ENCODE assay signal across 15 mouse cellular contexts in genomic region chr8:119606224-119606623, GRCm38 (mm10). TPM values are rescaled to one million over a fixed set of nuclear protein-coding genes. Genes with fewer than 3 reads are reported as not detected.
A peak's percentile ranks its signal among the peaks of the same experiment; 100 is the strongest.
DNase-seq lines count a peak whose midpoint lies in the region; ATAC-seq and TF ChIP-seq lines count a peak whose summit lies in the region.
"Had no signal": no experiment of that assay in that cellular context is flagged by ENCODE, and none has a peak within 500 bp of the region (broad histone marks: within the 10 kb centered on the region; RNA-seq: fewer than 3 reads in every experiment).

No protein-coding gene starts in this region.

- peaks cover 17% of the 10 kb centered on the region for H3K36me3 ChIP-seq in kidney, embryonic 15.5 days
- H3K36me3 ChIP-seq in thymus, adult 2 months (ENCODE audit: control insufficient read depth, insufficient read depth, low read length): peaks cover 6% of the 10 kb centered on the region
- H3K36me3 ChIP-seq in MEL (ENCODE audit: control insufficient read depth in 1 of 2, insufficient read depth in 2 of 2, low read length in 2 of 2): peaks cover 0 to 6% of the 10 kb centered on the region in 2 experiments; a peak in 1 of 4 replicates
- peaks cover 14% of the 10 kb centered on the region for H3K36me3 ChIP-seq in forebrain, embryonic 15.5 days

- 0 out of 2 replicates have a peak, but pooled peaks cover 6% of the 10 kb centered on the region for H3K9me3 ChIP-seq in kidney, embryonic 15.5 days (replicated peaks)
- H3K9me3 ChIP-seq in MEL (replicated peaks; ENCODE audit: insufficient read depth, low read length): no peaks in the 10 kb centered on the region
- no peaks in the 10 kb centered on the region for H3K9me3 ChIP-seq in forebrain, embryonic 15.5 days
- H3K9me3 ChIP-seq: limb, embryonic 15.5 days had no signal

- H3K27me3 ChIP-seq in kidney, embryonic 15.5 days: no peaks in the 10 kb centered on the region
- no peaks in the 10 kb centered on the region for H3K27me3 ChIP-seq in thymus, adult 2 months (ENCODE audit: control insufficient read depth, insufficient read depth, low read length)
- no peaks in the 10 kb centered on the region for H3K27me3 ChIP-seq in MEL (ENCODE audit: control insufficient read depth in 1 of 2, insufficient read depth in 2 of 2, low read length in 2 of 2)
- no peaks in the 10 kb centered on the region for H3K27me3 ChIP-seq in forebrain, embryonic 15.5 days
- H3K27me3 ChIP-seq: limb, embryonic 15.5 days had no signal

- ATAC-seq in kidney, embryonic 15.5 days (replicated peaks; ENCODE audit: low FRiP score): no peak
- ATAC-seq in forebrain, embryonic 15.5 days (replicated peaks): no peak

- H3K4me3 ChIP-seq in kidney, embryonic 15.5 days (replicated peaks): no peak overlapping the region
- H3K4me3 ChIP-seq in thymus, adult 2 months (ENCODE audit: control insufficient read depth, insufficient read depth, low read length): no peak overlapping the region
- H3K4me3 ChIP-seq in MEL (ENCODE audit: control insufficient read depth in 1 of 2, insufficient read depth in 1 of 2, low read depth in 2 of 2, low read length in 2 of 2): no peak overlapping the region
- H3K4me3 ChIP-seq in forebrain, embryonic 15.5 days: no peak overlapping the region
- H3K4me3 ChIP-seq: limb, embryonic 15.5 days had no signal

- H3K4me1 ChIP-seq in kidney, embryonic 15.5 days: peaks cover 14% of the 10 kb centered on the region
- peaks cover 13% of the 10 kb centered on the region for H3K4me1 ChIP-seq in thymus, adult 2 months (replicated peaks; ENCODE audit: control insufficient read depth, insufficient read depth, low read length)
- H3K4me1 ChIP-seq in MEL (ENCODE audit: control insufficient read depth in 1 of 2, insufficient read depth in 2 of 2, low read length in 2 of 2): peaks cover 2 to 18% of the 10 kb centered on the region in 2 experiments; a peak in 3 of 4 replicates
- peaks cover 15% of the 10 kb centered on the region for H3K4me1 ChIP-seq in forebrain, embryonic 15.5 days

- no peak overlapping the region for H3K4me2 ChIP-seq in kidney, embryonic 15.5 days
- no peak overlapping the region for H3K4me2 ChIP-seq in forebrain, embryonic 15.5 days (replicated peaks)
- H3K4me2 ChIP-seq: limb, embryonic 15.5 days had no signal

- DNase-seq in kidney, postnatal 14 days: peak; percentile 26
- peak; percentile 19 for DNase-seq in thymus, adult 2 months
- no peak for DNase-seq in thymus, postnatal 4 days
- DNase-seq in MEL (ENCODE audit: low read depth, low spot score): peak; percentile 65
- no peak for DNase-seq in right cerebral cortex, postnatal 14 days
- DNase-seq: adrenal gland, postnatal 25 days; cerebellum, adult 11 months; layer of hippocampus, postnatal 36 days had no signal

- WGBS in kidney, embryonic 15.5 days: 81% methylated on average over 2 of the region's 2 CpGs
- 88% methylated on average over 2 of the region's 2 CpGs for WGBS in thymus, adult 2 months
- WGBS in forebrain, embryonic 15.5 days: 85% methylated on average over 2 of the region's 2 CpGs

- no peak for TF ChIP-seq CTCF in thymus, adult 2 months (IDR thresholded peaks at IDR 0.05; ENCODE audit: borderline replicate concordance, control insufficient read depth, extremely low read depth, insufficient read depth, low read length, poor library complexity)
- TF ChIP-seq CTCF in MEL (IDR thresholded peaks at IDR 0.05 in 2 of 3, conservative IDR thresholded peaks at IDR 0.05 in 1 of 3; ENCODE audit: control insufficient read depth in 1 of 3, insufficient read depth in 1 of 3, low read depth in 2 of 3, low read length in 3 of 3, poor library complexity in 1 of 3, severe bottlenecking in 1 of 3): peak; percentile 33 to 55 (median 35); a peak in 4 of 6 replicates

- TF ChIP-seq POLR2A in thymus, adult 2 months (IDR thresholded peaks at IDR 0.05; ENCODE audit: control insufficient read depth, extremely low read depth, insufficient read depth, low read length, poor library complexity): no peak
- TF ChIP-seq POLR2A in MEL (IDR thresholded peaks at IDR 0.05; ENCODE audit: control insufficient read depth in 1 of 2, insufficient read depth in 1 of 2, low read depth in 1 of 2, low read length in 2 of 2, poor library complexity in 1 of 2): no peak

- TF ChIP-seq EP300 in MEL (IDR thresholded peaks at IDR 0.05; ENCODE audit: low read depth in 1 of 2, low read length in 2 of 2): no peak

- H3K27ac ChIP-seq in kidney, embryonic 15.5 days: no peak overlapping the region
- H3K27ac ChIP-seq in thymus, adult 2 months (ENCODE audit: control insufficient read depth, insufficient read depth, low read length): no peak overlapping the region
- H3K27ac ChIP-seq in MEL (ENCODE audit: control insufficient read depth, low read depth, low read length): no peak overlapping the region
- no peak overlapping the region for H3K27ac ChIP-seq in forebrain, embryonic 15.5 days (replicated peaks)
- H3K27ac ChIP-seq: limb, embryonic 15.5 days had no signal

- H3K9ac ChIP-seq in kidney, embryonic 15.5 days: no peak overlapping the region
- no peak overlapping the region for H3K9ac ChIP-seq in MEL (ENCODE audit: control insufficient read depth, low read depth, low read length, poor library complexity, severe bottlenecking)
- H3K9ac ChIP-seq in forebrain, embryonic 15.5 days (replicated peaks): no peak overlapping the region
- H3K9ac ChIP-seq: limb, embryonic 15.5 days had no signal

- H3K79me2 ChIP-seq in MEL (ENCODE audit: control insufficient read depth, insufficient read depth, low read length, poor library complexity): peaks cover 16% of the 10 kb centered on the region

- TF ChIP-seq RAD21 in MEL (IDR thresholded peaks at IDR 0.05; ENCODE audit: low read depth, low read length): peak; percentile 44

TF ChIP-seq in MEL, 35 proteins besides CTCF, POLR2A, EP300 and RAD21:
- TF ChIP-seq ZC3H11A (IDR thresholded peaks at IDR 0.05; ENCODE audit: low read depth, low read length) (peak; percentile 21; the same call in 1 of the 2 replicates), SMC3 (IDR thresholded peaks at IDR 0.05; ENCODE audit: low read depth, low read length) (peak; percentile 46), TAL1 (IDR thresholded peaks at IDR 0.05; ENCODE audit: low read length) (no peak), BHLHE40 (IDR thresholded peaks at IDR 0.05; ENCODE audit: borderline replicate concordance, low read depth, low read length) (no peak), MYC (IDR thresholded peaks at IDR 0.05; ENCODE audit: low read depth, low read length) (peak; percentile 85), HCFC1 (IDR thresholded peaks at IDR 0.05; ENCODE audit: low read depth, low read length) (peak; percentile 46; the same call in 1 of the 2 replicates), ZNF384 (IDR thresholded peaks at IDR 0.05; ENCODE audit: low read depth, low read length) (peak; percentile 91), ZMIZ1 (IDR thresholded peaks at IDR 0.05; ENCODE audit: low read depth, low read length) (no peak), MXI1 (IDR thresholded peaks at IDR 0.05; ENCODE audit: low read depth, low read length) (peak; percentile 42; the same call in 1 of the 2 replicates)

RNA-seq across cellular contexts. Expression of gene Taf1c, which starts 1.2 kb away (rescaled TPM):
- polyA plus RNA-seq in kidney, embryonic 15.5 days (2015; fragmentation: Nextera tagmentation; extraction: Ambion mirVana): 10.8 and 12.9 TPM in 2 replicates
- polyA plus RNA-seq in thymus, adult 2 months (2012; rRNA removed): 109 and 112 TPM in 2 replicates
- total RNA-seq in MEL (2012; rRNA removed): 21.2 and 28.8 TPM in 2 replicates
- polyA plus RNA-seq in MEL (2012; ENCODE audit: insufficient read depth in 1 of 2, insufficient read length in 2 of 2, low read depth in 1 of 2, low replicate concordance in 2 of 2, missing spikeins in 1 of 2): 10 to 100 TPM in 1 of 2 experiments, not detected in 1; 32.0 TPM
- polyA plus RNA-seq in forebrain, embryonic 15.5 days (2015; fragmentation: Nextera tagmentation; extraction: Ambion mirVana): 17.6 and 18.8 TPM in 2 replicates

RNA-seq across cellular contexts. Expression of gene Adad2, which starts 6.3 kb away (rescaled TPM):
- polyA plus RNA-seq in kidney, embryonic 15.5 days (2015; fragmentation: Nextera tagmentation; extraction: Ambion mirVana): not detected in 2 replicates
- polyA plus RNA-seq in thymus, adult 2 months (2012; rRNA removed): 0.22 and 0.34 TPM in 2 replicates
- not detected in 2 replicates for total RNA-seq in MEL (2012; rRNA removed)
- not detected for polyA plus RNA-seq in MEL (2012; ENCODE audit: insufficient read depth in 1 of 2, insufficient read length in 2 of 2, low read depth in 1 of 2, low replicate concordance in 2 of 2, missing spikeins in 1 of 2)
- polyA plus RNA-seq in forebrain, embryonic 15.5 days (2015; fragmentation: Nextera tagmentation; extraction: Ambion mirVana): not detected in 2 replicates
- total RNA-seq: adrenal gland, postnatal 25 days; megakaryocyte-erythroid progenitor cell, adult 5-6 weeks had no signal
- polyA plus RNA-seq: hindbrain, embryonic 11.5 days; neural tube, embryonic 11.5 days; urinary bladder, adult 2 months had no signal

RNA-seq across cellular contexts. Expression of gene Kcng4, which starts 29.3 kb away (rescaled TPM):
- polyA plus RNA-seq in kidney, embryonic 15.5 days (2015; fragmentation: Nextera tagmentation; extraction: Ambion mirVana): 0.05 TPM in 1 of 2 replicates, not detected in the other
- polyA plus RNA-seq in thymus, adult 2 months (2012; rRNA removed): 0.32 and 0.47 TPM in 2 replicates
- total RNA-seq in MEL (2012; rRNA removed): not detected in 2 replicates
- polyA plus RNA-seq in MEL (2012; ENCODE audit: insufficient read depth in 1 of 2, insufficient read length in 2 of 2, low read depth in 1 of 2, low replicate concordance in 2 of 2, missing spikeins in 1 of 2): not detected
- polyA plus RNA-seq in forebrain, embryonic 15.5 days (2015; fragmentation: Nextera tagmentation; extraction: Ambion mirVana): 0.09 and 0.28 TPM in 2 replicates
- total RNA-seq: megakaryocyte-erythroid progenitor cell, adult 5-6 weeks had no signal
- polyA plus RNA-seq: hindbrain, embryonic 11.5 days had no signal

RNA-seq across cellular contexts. Expression of gene Dnaaf1, which starts 31.2 kb away (rescaled TPM):
- polyA plus RNA-seq in kidney, embryonic 15.5 days (2015; fragmentation: Nextera tagmentation; extraction: Ambion mirVana): 0.23 and 0.28 TPM in 2 replicates
- polyA plus RNA-seq in thymus, adult 2 months (2012; rRNA removed): 0.90 and 1.1 TPM in 2 replicates
- total RNA-seq in MEL (2012; rRNA removed): 0.36 and 0.54 TPM in 2 replicates
- under 1 TPM in 1 of 2 experiments, not detected in 1; 0.19 TPM for polyA plus RNA-seq in MEL (2012; ENCODE audit: insufficient read depth in 1 of 2, insufficient read length in 2 of 2, low read depth in 1 of 2, low replicate concordance in 2 of 2, missing spikeins in 1 of 2)
- 0.15 and 0.51 TPM in 2 replicates for polyA plus RNA-seq in forebrain, embryonic 15.5 days (2015; fragmentation: Nextera tagmentation; extraction: Ambion mirVana)
- polyA plus RNA-seq: neural tube, embryonic 11.5 days had no signal

RNA-seq across cellular contexts. Expression of gene Hsdl1, which starts 31.2 kb away (rescaled TPM):
- 31.3 and 32.5 TPM in 2 replicates for polyA plus RNA-seq in kidney, embryonic 15.5 days (2015; fragmentation: Nextera tagmentation; extraction: Ambion mirVana)
- polyA plus RNA-seq in thymus, adult 2 months (2012; rRNA removed): 149 and 176 TPM in 2 replicates
- total RNA-seq in MEL (2012; rRNA removed): 32.3 and 37.1 TPM in 2 replicates
- polyA plus RNA-seq in MEL (2012; ENCODE audit: insufficient read depth in 1 of 2, insufficient read length in 2 of 2, low read depth in 1 of 2, low replicate concordance in 2 of 2, missing spikeins in 1 of 2): 10 to 100 TPM; 29.4 to 46.3 TPM
- 156 and 161 TPM in 2 replicates for polyA plus RNA-seq in forebrain, embryonic 15.5 days (2015; fragmentation: Nextera tagmentation; extraction: Ambion mirVana)

Comparison
In these comparisons a context has a peak if more than half of its experiments do, and no peak if none do; other contexts are left out.
1. DNase-seq: peak in kidney, postnatal 14 days (single experiment), thymus, adult 2 months (single experiment) and MEL (single experiment); none in thymus, postnatal 4 days (single experiment) and right cerebral cortex, postnatal 14 days (single experiment).